Mouse (Mus musculus) heart, adult 2 months (tissue): ENCODE results near the gene Use1. TPM values are rescaled to one million over a fixed set of nuclear protein-coding genes. Genes with fewer than 3 reads are reported as not detected.

Source experiments
- DNase-seq, 2 experiments: peaks; one replicate each; pipeline ENCODE4 v3.0.0; 2021
- H3K27ac ChIP-seq: fragments of 200-600 bp; 2 replicates; pipeline ENCODE4 v1.8.1; 2022
- H3K27me3 ChIP-seq: fragments of 200-500 bp; 2 replicates; pipeline ENCODE4 v1.6.1; 2012; ENCODE audit warnings: mild to moderate bottlenecking, low read length, inconsistent platforms, mixed read lengths; ENCODE audit not compliant: control insufficient read depth, insufficient read depth
- H3K36me3 ChIP-seq: fragments of 200-500 bp; 2 replicates; pipeline ENCODE4 v1.6.1; 2012; ENCODE audit warnings: low read length, inconsistent platforms; ENCODE audit not compliant: control insufficient read depth, insufficient read depth
- H3K4me1 ChIP-seq: fragments of 200-500 bp; 2 replicates; pipeline ENCODE4 v1.6.1; 2011; ENCODE audit warnings: low read length; ENCODE audit not compliant: control insufficient read depth, insufficient read depth
- H3K4me3 ChIP-seq: fragments of 200-600 bp; 2 replicates; pipeline ENCODE4 v1.8.1; 2022
- H3K79me2 ChIP-seq: fragments of 200-500 bp; replicated peaks from 2 replicates; pipeline ENCODE4 v1.6.1; 2012; ENCODE audit warnings: mild to moderate bottlenecking, inconsistent platforms, low read length, moderate library complexity, mixed read lengths; ENCODE audit not compliant: control insufficient read depth, insufficient read depth
- H3K9ac ChIP-seq: fragments of 200-500 bp; 2 replicates; pipeline ENCODE4 v1.6.1; 2012; ENCODE audit warnings: low read depth, mild to moderate bottlenecking, control low read depth, inconsistent platforms, low read length, mixed read lengths
- CTCF ChIP-seq: fragments of 200-600 bp; IDR thresholded peaks from 2 replicates; pipeline ENCODE4 v1.8.1; 2022; ENCODE audit warnings: antibody characterized with exemption, mild to moderate bottlenecking, moderate library complexity
- EP300 ChIP-seq: fragments of 200-500 bp; IDR thresholded peaks from 2 replicates; pipeline ENCODE4 v1.6.1; 2011; ENCODE audit warnings: low read depth, low read length, control low read depth; ENCODE audit not compliant: insufficient read depth
- POLR2A ChIP-seq: fragments of 200-500 bp; IDR thresholded peaks from 2 replicates; pipeline ENCODE4 v1.6.1; 2011; ENCODE audit warnings: mild to moderate bottlenecking, low read depth, low read length, control low read depth; ENCODE audit not compliant: insufficient read depth
- WGBS: fragments of 180-500 bp; shearing (Covaris S2); methylation state at CpG from one replicate; pipeline ENCODE4 v1.1.7; 2018; 5-methylcytosine and 5-hydroxymethylcytosine counted together
- intact Hi-C: fragments of 180-260 bp; cut with DNase I; formaldehyde crosslinking; loops from one replicate; pipeline ENCODE4 v1.15.1; 2025
- polyA plus RNA-seq: library from polyadenylated mRNA; depleted of rRNA; stranded (reverse); fragments of >200 nt; gene quantifications from 2 replicates; pipeline ENCODE4 v1.2.3, GENCODE M21; 2012
- total RNA-seq, 2 experiments: library from RNA; stranded (reverse); gene quantifications; 2 replicates each; pipeline ENCODE4 v1.2.3; 2021

The Use1 gene
- total and polyA plus RNA-seq, 3 experiments: 120 to 169 (median 140) TPM

- H3K27ac ChIP-seq: peak overlapping the region; percentile 99
- no peaks in the 10 kb centered on the region for H3K36me3 ChIP-seq
- no peak overlapping the region for H3K9ac ChIP-seq
- no peaks in the 10 kb centered on the region for H3K27me3 ChIP-seq
- no peak overlapping the region for H3K4me3 ChIP-seq
- intact Hi-C loops: no loop called here
- no peaks in the 10 kb centered on the region for H3K79me2 ChIP-seq
- DNase-seq: no peak
- H3K4me1 ChIP-seq: peaks cover 5% of the 10 kb centered on the region
- TF ChIP-seq EP300 (no peak), CTCF (no peak), POLR2A (no peak)
These were observed 1.7 kb downstream of the Use1 start for GRCm38 (mm10) chr8:71368366-71368765.

DNA sequence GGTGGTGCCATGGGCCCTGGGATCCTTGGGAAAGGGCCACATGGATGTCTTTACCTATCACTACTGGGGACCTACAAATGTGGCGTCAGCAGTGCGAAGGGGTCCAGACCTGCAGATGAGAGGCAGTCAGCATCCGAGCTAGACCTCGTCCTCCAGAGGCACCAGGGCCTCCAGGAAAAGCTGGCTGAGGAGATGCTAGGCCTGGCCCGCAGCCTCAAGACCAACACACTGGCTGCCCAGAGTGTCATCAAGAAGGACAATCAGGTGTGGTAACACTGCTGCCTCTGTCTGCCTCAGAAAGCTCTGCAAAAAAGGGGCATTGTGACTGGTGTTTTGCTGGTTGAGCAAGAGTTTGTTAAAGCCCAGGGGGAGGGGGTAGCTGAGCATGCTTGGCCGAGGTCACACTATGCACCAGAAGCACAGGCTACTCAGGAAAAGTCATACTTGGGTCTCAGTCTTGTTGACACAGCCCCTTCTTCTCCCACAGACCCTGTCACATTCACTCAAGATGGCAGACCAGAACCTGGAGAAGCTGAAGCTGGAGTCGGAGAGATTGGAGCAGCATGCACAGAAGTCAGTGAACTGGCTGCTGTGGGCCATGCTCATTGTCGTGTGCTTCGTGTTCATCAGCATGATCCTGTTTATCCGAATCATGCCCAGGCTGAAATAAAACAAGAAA, 2.5 kb downstream of the Use1 start:
- no peaks in the 10 kb centered on the region for H3K79me2 ChIP-seq
- H3K27ac ChIP-seq: no peak overlapping the region; the same call in 1 of the 2 replicates
- 91% methylated on average over 10 of the region's 10 CpGs for WGBS
- H3K27me3 ChIP-seq: no peaks in the 10 kb centered on the region
- H3K4me3 ChIP-seq: no peak overlapping the region
- H3K9ac ChIP-seq: no peak overlapping the region
- TF ChIP-seq POLR2A: no peak
- H3K36me3 ChIP-seq: no peaks in the 10 kb centered on the region
- DNase-seq: no peak
- intact Hi-C loops: no loop called here
- H3K4me1 ChIP-seq: peaks cover 5% of the 10 kb centered on the region

DNA sequence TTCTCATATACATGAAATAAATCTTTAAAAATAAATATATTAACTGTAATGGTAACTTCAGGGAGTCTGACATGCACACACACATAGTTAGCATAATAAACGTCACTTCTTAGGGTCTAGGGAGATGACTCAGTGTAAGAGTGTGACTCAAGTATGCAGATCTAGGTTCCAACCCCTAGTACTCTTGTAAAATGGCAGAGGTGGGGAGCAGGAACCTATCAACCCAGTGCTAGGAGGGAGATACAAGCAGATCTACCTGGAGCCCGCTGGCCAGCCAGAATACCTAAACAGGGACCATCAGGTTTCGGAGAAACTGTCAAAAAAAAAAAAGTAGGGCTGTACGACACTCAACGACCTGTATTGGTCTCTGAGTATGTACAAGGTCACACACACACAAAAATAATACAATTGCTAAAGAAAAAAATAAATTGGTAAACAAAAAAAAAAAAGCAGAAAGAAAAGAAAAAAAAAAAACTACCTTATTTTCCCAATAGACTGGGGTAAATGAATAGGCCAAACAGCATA, 4.1 kb downstream of the Use1 start:
- intact Hi-C loops: loop anchor here (1.0 kb wide), 1 partner anchor 36 kb away; the partner anchor contains the start of gene Ankle1
- TF ChIP-seq EP300 (no peak), POLR2A (no peak), CTCF (no peak)
- DNase-seq: no peak
- 17% methylated on average over 5 of the region's 5 CpGs for WGBS
- peak overlapping the region; percentile 99 for H3K27ac ChIP-seq
- H3K79me2 ChIP-seq: no peaks in the 10 kb centered on the region
- no peaks in the 10 kb centered on the region for H3K36me3 ChIP-seq
- 0 out of 2 replicates have a peak overlapping the region, but pooled peaks have one; percentile 10 for H3K9ac ChIP-seq
- H3K27me3 ChIP-seq: no peaks in the 10 kb centered on the region
- H3K4me3 ChIP-seq: peak overlapping the region; percentile 82
- peaks cover 7% of the 10 kb centered on the region for H3K4me1 ChIP-seq

DNA sequence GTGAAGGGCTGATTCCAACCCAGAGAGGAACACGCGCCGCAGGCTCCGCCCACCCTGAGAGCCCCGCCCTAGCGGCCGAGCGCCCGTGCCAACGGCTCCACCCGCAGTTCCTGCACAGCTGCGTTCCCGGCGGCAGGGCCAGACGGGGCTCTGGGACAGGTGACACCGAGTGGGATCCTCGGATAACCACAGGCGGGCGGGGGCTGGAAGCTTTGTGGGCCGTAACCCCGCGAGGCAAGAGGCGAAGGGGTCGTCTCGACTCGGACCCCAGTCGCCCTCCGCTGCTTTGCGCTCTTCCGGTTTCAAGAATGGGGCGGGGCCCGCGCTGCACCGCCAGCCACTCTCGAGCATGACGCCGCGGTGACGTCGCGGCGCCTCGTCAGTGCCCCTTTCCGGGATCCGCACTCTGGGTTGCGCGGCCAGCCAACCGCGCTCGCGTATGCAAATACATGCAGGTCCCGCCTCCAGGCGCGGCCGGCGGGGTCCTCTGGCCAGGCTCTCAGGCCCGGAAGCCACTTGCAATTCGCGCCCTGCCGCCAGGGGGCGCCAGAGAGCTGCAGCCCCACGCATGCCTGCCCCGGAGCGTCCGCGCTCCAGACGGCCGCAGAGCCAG, 4.7 kb downstream of the Use1 start, which contains the start of gene Ocel1:
TSS of gene Ocel1 (plus strand) at position 63 of the 613 bp plus-strand sequence.
- peak within 1 kb of the TSS; percentile 82 for H3K4me3 ChIP-seq
- H3K27ac ChIP-seq: peak within 1 kb of the TSS; percentile 99
- TF ChIP-seq EP300: 0 out of 2 replicates have a peak, but pooled peaks have one; percentile 48
- peak; percentile 95 for TF ChIP-seq CTCF
- TF ChIP-seq POLR2A: peak; percentile 90
- 1% methylated on average over 68 of the region's 68 CpGs for whole genome bisulfite sequencing
- H3K27me3 ChIP-seq: no peaks in the 10 kb centered on the region
- intact Hi-C loops: loop anchor here (1.0 kb wide), 1 partner anchor 35 kb away; the partner anchor contains the start of gene Ankle1
- peak; percentile 98 to 99 for DNase-seq
- no peaks in the 10 kb centered on the region for H3K79me2 ChIP-seq
- H3K4me1 ChIP-seq: peaks cover 7% of the 10 kb centered on the region
- peak within 1 kb of the TSS; percentile 94 for H3K9ac ChIP-seq
- H3K36me3 ChIP-seq: no peaks in the 10 kb centered on the region

- H3K4me1 ChIP-seq: peaks cover 7% of the 10 kb centered on the region
- H3K27ac ChIP-seq: no peak overlapping the region
- H3K36me3 ChIP-seq: no peaks in the 10 kb centered on the region
- no peaks in the 10 kb centered on the region for H3K79me2 ChIP-seq
- no peak for DNase-seq
- H3K27me3 ChIP-seq: no peaks in the 10 kb centered on the region
- no peak for TF ChIP-seq POLR2A
- no peak for TF ChIP-seq CTCF
- no peak for TF ChIP-seq EP300
- no peak overlapping the region for H3K4me3 ChIP-seq
- intact Hi-C loops: no loop called here
- H3K9ac ChIP-seq: no peak overlapping the region
- 87% methylated on average over 12 of the region's 12 CpGs for WGBS
These were observed 5.8 kb downstream of the Use1 start for GRCm38 (mm10) chr8:71372427-71372826.

GRCm38 (mm10) chr8:71373000-71373399, 6.4 kb downstream of the Use1 start:
- H3K36me3 ChIP-seq: no peaks in the 10 kb centered on the region
- intact Hi-C loops: no loop called here

More at GRCm38 (mm10) chr8:71373000-71373399, 6.4 kb downstream of the Use1 start:
- Histone ChIP-seq H3K79me2 (no peaks in the 10 kb centered on the region), H3K9ac (no peak overlapping the region), H3K27me3 (no peaks in the 10 kb centered on the region), H3K4me3 (no peak overlapping the region), H3K4me1 (peaks cover 5% of the 10 kb centered on the region), H3K27ac (no peak overlapping the region)
- TF ChIP-seq POLR2A: no peak
- TF ChIP-seq EP300: no peak
- TF ChIP-seq CTCF: no peak
- 94% methylated on average over 3 of the region's 3 CpGs for WGBS
- no peak for DNase-seq
